Mouse (Mus musculus): ENCODE results near the gene Clec12b.

- no peak for TF ChIP-seq POLR2A (IDR thresholded peaks at IDR 0.05; ENCODE audit: extremely low read depth, insufficient read depth, low read length)
- TF ChIP-seq CTCF (IDR thresholded peaks at IDR 0.05; ENCODE audit: extremely low read depth, insufficient read depth, low read length) = no peak
These were observed 3.9 kb downstream of the Clec12b start for GRCm38 (mm10) chr6:129381736-129382135.

Data from cortical plate, adult 2 months (tissue).